Mouse (Mus musculus): Measurements from ENCODE around the gene Relb. TPM values are rescaled to one million over a fixed set of nuclear protein-coding genes. Genes with fewer than 3 reads are reported as not detected.

Relb gene
- polyA plus RNA-seq, 1 experiment from 2014 or later, result 3.5 TPM

- WGBS, result under 1% methylated on average over 53 of the region's 53 CpGs
- H3K27me3 ChIP-seq (replicated peaks; ENCODE audit: low read depth, poor library complexity, severe bottlenecking), result peaks cover 42% of the 10 kb centered on the region
- H3K9me3 ChIP-seq, result no peaks in the 10 kb centered on the region
- peak overlapping the region; percentile 86 for H3K27ac ChIP-seq (replicated peaks)
- peak overlapping the region; percentile 86 for H3K4me3 ChIP-seq
- DNase-seq (ENCODE audit: low spot score), result peak; percentile 90
- peaks cover 35% of the 10 kb centered on the region for H3K36me3 ChIP-seq (replicated peaks)
- H3K4me1 ChIP-seq, result peaks cover 42% of the 10 kb centered on the region
Measured at GRCm38 (mm10) chr7:19572926-19573775, 56.1 kb downstream of the Relb start.

- H3K27me3 ChIP-seq (replicated peaks; ENCODE audit: low read depth, poor library complexity, severe bottlenecking), result peaks cover 7% of the 10 kb centered on the region
- H3K4me1 ChIP-seq, result peaks cover 26% of the 10 kb centered on the region
- 83% methylated on average over 3 of the region's 3 CpGs for WGBS
- peaks cover 65% of the 10 kb centered on the region for H3K36me3 ChIP-seq (replicated peaks)
- no peak for DNase-seq (ENCODE audit: low spot score)
- no peak overlapping the region for H3K4me3 ChIP-seq
- no peak overlapping the region for H3K27ac ChIP-seq (replicated peaks)
- peaks cover 8% of the 10 kb centered on the region; the same call in 1 of the 2 replicates for H3K9me3 ChIP-seq
Measured at GRCm38 (mm10) chr7:19569647-19570046, 59.6 kb downstream of the Relb start.

GRCm38 (mm10) chr7:19567426-19567825 lies 61.8 kb downstream of the Relb start:
- 94% methylated on average over 8 of the region's 8 CpGs for WGBS
- no peak for DNase-seq (ENCODE audit: low spot score)
- peaks cover 78% of the 10 kb centered on the region for H3K36me3 ChIP-seq (replicated peaks)

GRCm38 (mm10) chr7:19565803-19566202 lies 63.4 kb downstream of the Relb start:
- Histone ChIP-seq H3K4me3 (no peak overlapping the region), H3K36me3 (replicated peaks) (peaks cover 70% of the 10 kb centered on the region), H3K9me3 (peaks cover 14% of the 10 kb centered on the region; the same call in 1 of the 2 replicates), H3K27ac (replicated peaks) (no peak overlapping the region), H3K4me1 (peaks cover 21% of the 10 kb centered on the region), H3K27me3 (replicated peaks; ENCODE audit: low read depth, poor library complexity, severe bottlenecking) (no peaks in the 10 kb centered on the region)
- no peak for DNase-seq (ENCODE audit: low spot score)
- WGBS, result 93% methylated on average over 2 of the region's 2 CpGs

More at GRCm38 (mm10) chr7:19567426-19567825, 61.8 kb downstream of the Relb start:
- no peak overlapping the region for H3K27ac ChIP-seq (replicated peaks)
- no peaks in the 10 kb centered on the region for H3K27me3 ChIP-seq (replicated peaks; ENCODE audit: low read depth, poor library complexity, severe bottlenecking)
- peaks cover 14% of the 10 kb centered on the region; the same call in 1 of the 2 replicates for H3K9me3 ChIP-seq
- peaks cover 27% of the 10 kb centered on the region for H3K4me1 ChIP-seq
- H3K4me3 ChIP-seq, result no peak overlapping the region

GRCm38 (mm10) chr7:19564455-19564854 lies 64.8 kb downstream of the Relb start:
- no peak for DNase-seq (ENCODE audit: low spot score)
- 91% methylated on average over 4 of the region's 4 CpGs for WGBS

GRCm38 (mm10) chr7:19563884-19564283 lies 65.4 kb downstream of the Relb start:
- H3K4me1 ChIP-seq, result peaks cover 40% of the 10 kb centered on the region
- whole genome bisulfite sequencing, result 88% methylated on average over 3 of the region's 3 CpGs
- peak overlapping the region; percentile 100; the same call in 1 of the 2 replicates for H3K4me3 ChIP-seq
- H3K27me3 ChIP-seq (replicated peaks; ENCODE audit: low read depth, poor library complexity, severe bottlenecking), result no peaks in the 10 kb centered on the region
- peaks cover 14% of the 10 kb centered on the region; the same call in 1 of the 2 replicates for H3K9me3 ChIP-seq
- DNase-seq (ENCODE audit: low spot score), result no peak
- H3K27ac ChIP-seq (replicated peaks), result no peak overlapping the region
- H3K36me3 ChIP-seq (replicated peaks), result peaks cover 57% of the 10 kb centered on the region

More at GRCm38 (mm10) chr7:19564455-19564854, 64.8 kb downstream of the Relb start:
- Histone ChIP-seq H3K9me3 (peaks cover 14% of the 10 kb centered on the region; the same call in 1 of the 2 replicates), H3K4me3 (no peak overlapping the region; the same call in 1 of the 2 replicates), H3K36me3 (replicated peaks) (peaks cover 61% of the 10 kb centered on the region), H3K27ac (replicated peaks) (no peak overlapping the region), H3K27me3 (replicated peaks; ENCODE audit: low read depth, poor library complexity, severe bottlenecking) (no peaks in the 10 kb centered on the region), H3K4me1 (peaks cover 34% of the 10 kb centered on the region)

- no peaks in the 10 kb centered on the region for H3K27me3 ChIP-seq (replicated peaks; ENCODE audit: low read depth, poor library complexity, severe bottlenecking)
- DNase-seq (ENCODE audit: low spot score), result no peak
- peak within 1 kb of the TSS; percentile 95 for H3K27ac ChIP-seq (replicated peaks)
- peaks cover 57% of the 10 kb centered on the region for H3K36me3 ChIP-seq (replicated peaks)
- H3K9me3 ChIP-seq, result peaks cover 14% of the 10 kb centered on the region; the same call in 1 of the 2 replicates
- H3K4me3 ChIP-seq, result peak within 1 kb of the TSS; percentile 100
- WGBS, result 3% methylated on average over 19 of the region's 19 CpGs
- H3K4me1 ChIP-seq, result peaks cover 49% of the 10 kb centered on the region
Measured at GRCm38 (mm10) chr7:19562643-19563410, 66.4 kb downstream of the Relb start, which contains the start of gene Ppp1r37. TSS of gene Ppp1r37 (minus strand) at chr7:19563076.

- Histone ChIP-seq H3K4me1 (peaks cover 49% of the 10 kb centered on the region), H3K27me3 (replicated peaks; ENCODE audit: low read depth, poor library complexity, severe bottlenecking) (no peaks in the 10 kb centered on the region), H3K9me3 (peaks cover 14% of the 10 kb centered on the region; the same call in 1 of the 2 replicates), H3K36me3 (replicated peaks) (peaks cover 59% of the 10 kb centered on the region), H3K27ac (replicated peaks) (peak overlapping the region; percentile 95), H3K4me3 (peak overlapping the region; percentile 100)
- WGBS, result under 1% methylated on average over 102 of the region's 102 CpGs
- peak; percentile 97 for DNase-seq (ENCODE audit: low spot score)
Measured at GRCm38 (mm10) chr7:19561765-19562642, 67.2 kb downstream of the Relb start.

GRCm38 (mm10) chr7:19561431-19561764 lies 67.8 kb downstream of the Relb start:
- Histone ChIP-seq H3K27me3 (replicated peaks; ENCODE audit: low read depth, poor library complexity, severe bottlenecking) (no peaks in the 10 kb centered on the region), H3K4me3 (peak overlapping the region; percentile 100), H3K9me3 (peaks cover 14% of the 10 kb centered on the region; the same call in 1 of the 2 replicates), H3K36me3 (replicated peaks) (peaks cover 60% of the 10 kb centered on the region), H3K4me1 (peaks cover 49% of the 10 kb centered on the region), H3K27ac (replicated peaks) (peak overlapping the region; percentile 95)
- 2% methylated on average over 11 of the region's 11 CpGs for WGBS
- DNase-seq (ENCODE audit: low spot score), result no peak

- Histone ChIP-seq H3K4me3 (peak overlapping the region; percentile 100), H3K4me1 (peaks cover 49% of the 10 kb centered on the region), H3K9me3 (peaks cover 14% of the 10 kb centered on the region; the same call in 1 of the 2 replicates), H3K27ac (replicated peaks) (peak overlapping the region; percentile 95), H3K36me3 (replicated peaks) (peaks cover 62% of the 10 kb centered on the region), H3K27me3 (replicated peaks; ENCODE audit: low read depth, poor library complexity, severe bottlenecking) (no peaks in the 10 kb centered on the region)
- WGBS, result 34% methylated on average over 11 of the region's 11 CpGs
- DNase-seq (ENCODE audit: low spot score), result no peak
Measured at GRCm38 (mm10) chr7:19560491-19561260, 68.6 kb downstream of the Relb start.

- Histone ChIP-seq H3K27ac (replicated peaks) (no peak overlapping the region), H3K4me1 (peaks cover 49% of the 10 kb centered on the region), H3K27me3 (replicated peaks; ENCODE audit: low read depth, poor library complexity, severe bottlenecking) (no peaks in the 10 kb centered on the region), H3K9me3 (no peaks in the 10 kb centered on the region), H3K4me3 (peak overlapping the region; percentile 100; the same call in 1 of the 2 replicates), H3K36me3 (replicated peaks) (peaks cover 62% of the 10 kb centered on the region)
- WGBS, result 45% methylated on average over 2 of the region's 2 CpGs
- DNase-seq (ENCODE audit: low spot score), result no peak
Measured at GRCm38 (mm10) chr7:19558965-19559364, 70.3 kb downstream of the Relb start.
